Mouse (Mus musculus) 416B (cell line): ENCODE data around the gene Sh3yl1.
A peak's percentile ranks its signal among the peaks of the same experiment; 100 is the strongest.

Experiments used
- DNase-seq: peaks from one replicate; pipeline ENCODE4 v3.0.0; 2011; ENCODE audit warnings: low read depth

Gene Sh3yl1

DNA sequence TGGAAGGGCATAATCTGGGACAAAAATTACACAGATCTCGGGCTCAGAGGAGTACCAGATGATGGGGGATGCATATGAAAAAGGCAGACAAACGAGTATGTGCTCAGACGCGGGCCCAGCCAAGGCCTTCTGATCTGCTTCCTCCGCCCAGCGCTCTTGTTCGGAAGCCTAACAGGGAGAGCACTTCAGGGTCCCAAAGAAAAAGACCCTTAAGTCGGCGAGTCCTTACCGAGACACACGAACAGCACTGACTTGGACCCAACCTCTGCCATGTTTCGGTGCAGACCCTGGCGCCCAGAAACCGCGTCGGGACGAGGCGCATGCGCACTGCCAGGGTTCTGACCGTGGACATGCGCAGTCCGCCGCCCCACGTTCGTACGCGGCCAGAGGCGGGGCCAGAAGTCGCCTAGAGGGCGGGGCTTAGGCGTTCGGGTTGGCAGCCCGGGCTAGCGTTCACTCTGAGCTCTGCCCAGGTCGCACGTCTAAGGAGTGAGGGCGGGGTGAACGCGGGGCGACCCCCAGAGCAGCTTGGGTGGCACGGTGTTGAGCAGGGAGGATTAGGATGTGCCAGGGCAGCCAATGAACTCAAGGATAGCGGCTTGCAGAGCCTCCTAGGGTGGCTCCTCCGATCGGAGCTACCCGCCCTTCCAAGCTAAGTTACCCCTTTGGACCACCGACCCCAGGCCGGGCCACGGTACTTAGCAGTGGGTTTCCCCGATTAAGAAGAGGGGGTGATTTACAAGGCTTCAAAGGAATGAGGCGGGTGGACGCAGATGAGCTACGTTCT is at the start of gene Sh3yl1, which contains the start of gene Acp1:
TSS of gene Sh3yl1 (plus strand) at position 408 of the 787 bp plus-strand sequence.
TSS of gene Acp1 (minus strand) at position 329 of the 787 bp plus-strand sequence.
- peak; percentile 87 for DNase-seq

DNA sequence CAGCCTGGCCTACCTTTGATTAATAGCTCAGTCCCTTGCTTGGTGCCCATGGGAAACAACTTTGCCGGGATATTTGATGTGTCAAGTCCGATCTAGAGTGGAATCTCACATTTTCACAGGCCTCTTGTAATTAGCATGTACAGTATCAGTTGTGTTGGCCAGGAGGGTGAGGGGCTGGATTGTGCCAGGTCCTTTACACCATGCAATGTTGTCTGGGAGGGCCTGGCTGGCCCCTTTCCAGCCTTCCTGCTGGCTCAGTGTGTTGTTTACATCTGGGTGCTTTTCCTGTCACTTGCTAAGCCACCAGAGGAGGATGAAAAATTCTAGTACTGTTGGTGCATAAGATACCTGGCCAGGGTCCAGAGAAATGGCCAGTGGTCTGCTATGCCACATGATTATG is 47.1 kb upstream of the Sh3yl1 start:
- no peak for DNase-seq

DNA sequence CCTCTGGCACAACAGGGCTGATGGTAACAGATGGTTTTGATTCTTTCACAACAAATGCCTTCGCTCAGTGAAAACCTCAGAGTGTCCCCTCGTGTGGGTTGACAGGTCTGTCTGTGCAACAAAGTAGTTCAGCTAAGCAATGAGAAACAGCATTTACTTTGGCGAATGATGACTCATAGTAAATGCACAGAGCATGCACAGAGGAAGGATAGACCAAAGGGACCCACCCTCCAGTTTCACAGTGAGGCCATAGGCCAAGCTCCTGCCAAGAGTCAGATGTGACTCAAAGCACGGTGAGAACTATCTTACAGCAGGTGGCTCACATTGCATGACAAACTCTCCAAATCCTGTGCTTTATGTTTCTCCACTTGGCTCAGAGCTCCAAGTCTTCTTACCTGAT is 45.7 kb upstream of the Sh3yl1 start:
- peak; percentile 4 for DNase-seq

DNA sequence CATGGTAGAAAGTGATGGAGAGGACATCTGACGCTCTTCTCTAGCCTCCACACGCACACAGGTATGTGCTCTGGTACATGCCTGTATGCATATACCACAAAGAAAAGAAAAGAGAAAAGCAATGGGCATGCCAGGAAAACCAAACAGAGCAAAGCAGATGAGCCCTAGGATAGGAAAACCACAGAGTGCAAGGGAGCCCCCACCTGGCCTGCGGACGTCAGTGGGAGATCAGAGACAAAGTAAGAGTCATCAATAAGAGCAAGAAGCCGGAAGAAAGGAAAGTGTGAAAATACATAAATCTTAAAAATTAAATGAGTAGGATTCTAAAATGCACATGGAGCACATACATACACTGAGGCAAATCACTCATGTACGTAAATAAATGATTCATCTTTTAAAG is 32.0 kb upstream of the Sh3yl1 start:
- DNase-seq, result no peak

DNA sequence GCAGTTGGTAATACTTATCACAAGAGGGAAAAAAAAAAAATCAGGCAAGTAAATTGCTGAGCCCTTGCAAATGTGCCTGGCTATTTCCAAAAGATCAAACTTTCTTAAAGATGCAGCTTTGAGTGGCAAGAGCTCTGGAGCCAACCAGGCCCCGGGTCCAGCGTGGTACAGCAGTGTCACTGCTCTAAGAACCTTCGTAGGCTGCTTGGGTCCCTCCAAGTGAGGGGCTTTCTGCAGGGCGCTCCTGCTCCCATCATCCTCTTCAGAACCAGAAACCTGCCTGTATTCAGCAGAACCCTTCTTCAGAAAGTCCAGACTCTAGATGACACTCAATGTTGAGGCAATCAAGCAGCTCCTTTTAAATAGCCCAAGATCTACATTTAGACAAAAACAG is 27.9 kb upstream of the Sh3yl1 start:
- no peak for DNase-seq

DNA sequence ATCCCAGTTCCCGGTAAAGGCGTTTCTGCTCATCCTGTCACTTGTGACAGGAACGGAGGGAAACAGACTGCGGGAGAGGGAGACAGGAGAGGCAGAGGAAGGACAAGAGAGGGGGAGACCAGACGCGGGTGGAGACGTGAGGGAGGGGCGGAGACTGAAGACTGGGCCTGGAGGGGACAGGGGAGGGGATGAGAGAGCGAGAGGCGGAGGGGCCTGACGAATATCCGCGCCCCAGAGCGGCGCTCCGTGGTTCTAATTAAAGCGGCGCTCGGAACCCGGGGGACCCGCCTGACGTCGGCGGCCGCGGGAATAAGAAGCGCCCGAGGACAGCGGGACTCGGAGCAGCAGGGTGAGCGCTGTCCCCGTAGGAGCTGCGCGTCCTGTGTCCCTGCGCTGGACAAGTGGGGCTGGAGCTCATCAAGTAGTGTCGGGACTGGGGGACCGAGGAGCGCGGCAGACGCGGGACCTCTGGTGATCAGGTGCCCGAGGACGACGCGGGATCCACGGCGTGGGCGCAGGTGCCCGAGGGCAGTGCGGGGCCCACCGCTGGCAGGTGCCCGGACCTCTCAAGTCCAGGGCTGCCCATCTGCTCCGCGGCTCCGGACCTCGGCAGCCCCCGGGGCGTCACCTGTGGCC is 27.4 kb upstream of the Sh3yl1 start, which contains the start of gene Alkal2:
TSS of gene Alkal2 (plus strand) at position 337 of the 636 bp plus-strand sequence.
- no peak for DNase-seq

DNA sequence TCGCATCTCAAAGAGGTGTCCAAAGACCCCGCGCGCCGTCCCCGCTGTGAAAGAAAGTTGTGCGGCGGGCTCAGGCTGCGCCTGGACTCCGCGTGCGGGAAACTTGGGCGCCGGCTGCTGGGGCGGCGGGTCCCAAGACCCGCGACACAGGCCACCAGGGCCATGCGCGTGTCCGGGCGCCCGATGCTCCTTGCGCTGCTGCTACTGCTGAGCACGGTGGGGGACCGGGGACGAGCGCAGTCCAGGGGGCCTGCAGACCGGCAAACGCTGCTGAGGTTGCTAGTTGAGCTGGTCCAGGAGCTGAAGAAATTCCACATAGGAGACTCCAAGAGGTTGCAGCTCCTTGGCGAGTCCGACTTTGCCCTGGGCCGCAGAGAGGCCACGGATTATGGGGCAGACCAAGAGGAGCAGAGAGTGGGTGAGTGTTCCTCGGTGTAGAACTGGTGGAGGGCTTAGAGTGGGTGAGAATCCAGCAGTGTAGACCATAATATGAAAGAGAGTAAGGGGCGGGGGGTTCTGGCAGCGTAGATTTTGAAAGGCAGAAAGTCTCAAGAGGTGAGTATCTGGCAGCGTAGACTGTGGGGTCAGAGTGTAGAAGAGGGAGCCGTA is 26.7 kb upstream of the Sh3yl1 start:
- no peak for DNase-seq

DNA sequence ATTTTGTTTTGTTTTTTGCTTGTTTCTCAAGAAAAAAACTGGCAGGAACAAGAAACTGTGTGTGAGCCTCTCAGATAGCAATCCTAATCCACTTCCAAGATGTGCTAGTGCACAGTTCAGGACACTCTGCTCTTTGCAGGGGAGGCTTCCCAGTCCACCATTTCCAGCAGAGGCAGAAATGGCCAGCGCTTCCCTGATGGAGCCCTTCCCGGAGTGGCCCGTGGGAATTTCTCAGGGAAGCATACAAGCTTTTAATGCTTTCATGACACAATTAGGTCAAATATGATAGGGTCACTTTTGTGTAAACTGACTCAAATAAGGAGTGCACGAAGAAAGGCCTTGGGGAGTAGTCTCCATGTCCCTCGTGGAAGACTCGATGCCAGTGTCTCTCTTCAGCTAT is 25.6 kb upstream of the Sh3yl1 start:
- no peak for DNase-seq

DNA sequence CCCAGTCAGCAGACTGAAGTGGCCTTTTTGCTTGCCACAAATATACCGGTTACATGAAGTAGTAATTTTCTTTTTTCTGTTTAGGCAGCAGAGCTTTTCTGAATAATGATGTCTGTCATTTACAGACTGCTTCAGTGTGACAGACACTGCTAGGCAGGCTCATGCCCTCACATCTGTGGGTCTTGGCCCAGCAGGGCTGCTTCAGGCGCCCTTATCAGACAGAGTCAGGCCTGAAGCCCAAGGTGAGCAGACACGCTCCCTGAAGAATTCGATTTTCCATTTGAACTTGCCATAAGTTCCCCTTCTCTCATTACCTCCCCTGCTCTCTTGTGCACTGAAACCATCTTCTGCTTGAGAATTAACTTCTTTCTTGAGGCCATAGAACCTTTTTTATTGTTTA is 23.5 kb upstream of the Sh3yl1 start:
- no peak for DNase-seq

DNA sequence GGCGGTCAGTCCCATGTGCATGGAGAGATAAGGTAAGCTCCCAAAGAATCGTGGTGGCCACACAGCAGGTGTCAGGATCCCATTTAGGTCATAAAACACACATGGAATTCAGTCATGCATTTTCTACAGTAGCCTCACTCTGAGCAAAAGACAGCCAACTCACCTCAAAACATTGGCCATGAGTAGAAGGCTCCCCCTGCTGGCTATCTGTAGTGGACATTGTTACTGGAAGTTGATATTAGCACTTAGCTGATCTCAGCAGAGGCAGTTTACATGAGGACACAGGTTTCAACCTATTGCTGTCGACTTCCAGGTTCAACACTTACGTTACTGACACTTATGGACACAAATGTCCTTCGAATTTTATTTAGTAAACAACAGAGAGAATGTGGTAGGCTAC is 21.4 kb upstream of the Sh3yl1 start:
- peak; percentile 61 for DNase-seq

DNA sequence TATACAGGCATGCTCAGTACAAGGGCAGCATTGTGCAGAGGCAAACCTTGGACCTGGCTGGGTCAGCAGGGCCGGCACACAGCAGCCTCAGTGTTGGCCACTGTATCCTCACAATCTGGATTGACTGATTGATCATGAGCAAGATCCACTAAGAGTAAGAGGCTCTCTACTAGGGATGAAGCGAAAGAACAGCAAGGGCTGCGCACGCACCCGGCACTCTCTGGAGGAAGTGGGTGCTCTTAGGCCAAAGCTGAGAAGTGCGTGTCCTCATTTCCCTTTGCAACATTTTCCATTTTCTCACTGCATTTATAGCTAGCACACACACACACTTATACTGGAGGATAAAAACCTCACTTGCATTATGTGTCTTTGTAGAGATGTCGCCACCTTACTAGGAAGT is 20.0 kb upstream of the Sh3yl1 start:
- no peak for DNase-seq

DNA sequence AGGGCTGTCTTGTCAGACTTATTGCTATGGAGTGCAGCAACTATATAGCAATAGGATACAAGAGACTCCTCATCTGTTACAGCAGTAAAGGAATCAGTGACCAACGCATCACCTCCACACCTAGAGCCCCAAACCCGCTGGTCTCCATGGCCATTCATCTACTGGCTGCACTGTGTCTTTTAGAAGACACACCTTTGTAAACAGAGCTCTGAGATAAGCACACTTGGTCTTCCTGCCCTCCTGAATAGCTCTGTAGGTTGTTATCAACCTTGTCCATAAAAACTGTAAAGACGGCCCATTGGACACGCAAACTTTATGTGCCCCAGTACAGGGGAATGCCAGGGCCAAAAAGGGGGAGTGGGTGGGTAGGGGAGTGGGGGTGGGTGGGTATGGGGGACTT is 14.4 kb upstream of the Sh3yl1 start:
- DNase-seq, result no peak

DNA sequence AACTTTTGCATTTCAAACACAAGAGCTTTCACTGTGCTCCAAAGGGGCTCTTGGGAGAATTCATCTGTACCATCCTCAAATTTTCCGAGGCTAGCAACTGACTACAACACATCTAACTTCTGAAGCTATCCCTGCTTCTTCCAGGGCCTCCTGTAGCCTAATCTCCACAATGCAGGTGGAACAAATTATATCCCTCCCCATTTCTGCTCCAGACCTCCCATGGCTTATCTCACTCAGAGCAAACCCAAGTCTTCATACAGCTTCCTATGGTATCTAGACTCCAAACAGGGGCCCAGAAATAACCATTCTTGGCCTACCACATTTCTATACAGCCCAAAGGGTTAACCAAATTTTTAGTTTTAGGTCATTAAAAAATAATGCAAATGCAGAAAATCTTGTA is 2.8 kb upstream of the Sh3yl1 start:
- DNase-seq, result no peak

DNA sequence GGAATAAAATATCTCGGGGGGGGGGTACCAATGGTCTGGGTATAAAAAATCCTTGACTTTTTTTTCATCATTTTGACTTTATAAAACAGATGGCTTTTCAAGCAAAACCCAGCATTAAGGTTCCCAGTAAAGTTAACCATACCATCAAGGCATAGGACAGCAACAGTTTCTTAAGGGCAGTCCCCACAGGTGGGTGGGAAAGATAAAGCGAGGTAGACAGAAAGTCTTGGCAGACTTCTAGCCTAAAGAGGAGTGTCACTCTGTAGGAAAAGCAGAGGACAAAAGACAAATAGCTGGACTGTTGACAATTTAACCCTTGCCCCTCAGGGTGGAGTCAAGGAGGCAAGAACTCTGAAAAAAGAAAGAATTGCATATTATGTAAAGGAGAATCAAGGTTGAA is 1.6 kb upstream of the Sh3yl1 start:
- no peak for DNase-seq

DNA sequence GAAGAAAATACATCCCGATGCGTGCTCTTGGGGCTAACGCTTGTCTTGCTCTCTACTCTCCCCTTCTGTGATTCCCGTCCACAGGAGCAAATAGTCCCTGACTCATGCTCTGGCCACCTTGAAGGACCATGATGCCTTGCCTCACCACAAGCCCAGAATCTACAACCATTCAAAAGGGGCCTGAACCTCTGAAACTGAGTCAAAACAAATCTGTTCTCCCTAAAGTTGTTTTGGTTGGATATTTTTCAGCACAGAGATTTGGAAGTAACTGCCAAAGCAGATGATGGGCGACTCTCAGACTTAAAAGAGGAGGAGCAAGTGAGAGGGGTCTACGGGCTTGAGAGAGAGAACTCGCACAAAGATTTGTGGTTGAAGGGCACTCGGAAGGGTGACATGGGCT is 608 bp upstream of the Sh3yl1 start:
- peak; percentile 68 for DNase-seq

DNA sequence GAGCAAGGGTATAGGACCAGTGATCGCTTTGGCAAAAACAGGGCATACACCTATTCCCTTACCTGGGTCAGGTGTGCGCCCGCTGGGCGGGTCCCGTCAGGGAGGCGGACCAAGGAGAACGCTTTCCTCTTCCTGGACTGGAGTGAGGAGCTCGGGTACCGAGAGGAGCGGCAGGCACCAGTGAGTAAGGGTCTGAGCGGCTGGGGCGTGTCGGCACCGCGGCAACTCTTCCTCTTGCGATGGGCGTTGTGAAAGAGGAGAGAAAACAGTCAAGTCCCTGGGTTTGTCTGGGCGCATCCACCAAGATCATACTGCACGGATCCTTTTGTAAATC is 547 bp downstream of the Sh3yl1 start:
- DNase-seq, result no peak

DNA sequence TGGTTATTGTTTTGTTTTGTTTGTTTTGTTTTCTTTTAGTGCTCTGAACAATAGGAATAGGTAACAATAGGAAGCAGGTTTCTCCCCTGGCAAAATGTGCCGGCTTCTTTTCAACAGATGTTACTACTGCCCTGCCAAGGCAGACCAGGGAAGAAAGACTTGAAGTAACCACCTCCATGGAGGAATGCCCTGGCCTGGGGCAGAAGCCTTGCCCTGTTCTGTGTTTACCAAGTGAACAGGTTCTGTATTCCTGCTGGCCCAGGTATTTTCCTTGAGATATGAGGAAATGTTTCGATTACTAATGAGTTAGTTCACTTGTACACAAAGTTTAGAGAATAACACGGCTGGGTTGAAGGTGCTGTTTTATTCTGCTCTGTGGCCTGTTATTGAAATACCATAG is 1.4 kb downstream of the Sh3yl1 start:
- DNase-seq, result no peak

DNA sequence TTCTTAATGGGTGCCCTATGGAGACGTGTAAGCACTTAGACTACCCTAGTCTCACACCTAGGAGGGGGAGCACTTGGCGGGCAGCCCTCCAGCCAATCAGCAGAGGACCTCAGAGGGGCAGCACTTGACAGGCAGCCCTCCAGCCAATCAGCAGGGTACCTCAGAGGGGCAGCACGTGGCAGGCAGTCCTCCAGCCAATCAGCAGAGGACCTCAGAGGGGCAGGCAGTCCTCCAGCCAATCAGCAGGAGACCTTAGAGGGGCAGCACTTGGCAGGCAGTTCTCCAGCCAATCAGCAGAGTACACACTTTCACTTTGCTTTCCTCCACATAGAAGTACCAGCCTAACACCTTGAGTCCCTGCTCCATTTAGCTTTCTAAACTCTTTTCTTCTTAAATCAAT is 10.9 kb downstream of the Sh3yl1 start:
- peak; percentile 60 for DNase-seq

DNA sequence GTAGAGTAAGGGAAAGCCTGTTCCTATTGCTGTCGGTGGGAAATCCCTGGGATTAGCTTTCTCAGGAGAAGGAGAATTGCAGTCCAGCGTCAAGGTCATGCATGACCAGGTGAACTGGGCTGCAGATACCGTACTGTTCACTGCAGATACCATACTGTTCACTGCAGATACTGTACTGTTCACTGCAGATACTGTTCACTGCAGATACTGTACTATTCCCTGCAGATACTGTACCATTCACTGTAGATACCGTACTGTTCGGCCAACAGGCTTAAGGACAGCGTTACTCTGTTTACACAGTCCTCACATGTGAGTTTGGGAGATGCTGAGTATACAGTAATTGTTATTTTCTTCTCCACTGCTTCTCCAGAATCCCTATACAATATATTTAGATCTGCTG is 16.7 kb downstream of the Sh3yl1 start:
- no peak for DNase-seq

DNA sequence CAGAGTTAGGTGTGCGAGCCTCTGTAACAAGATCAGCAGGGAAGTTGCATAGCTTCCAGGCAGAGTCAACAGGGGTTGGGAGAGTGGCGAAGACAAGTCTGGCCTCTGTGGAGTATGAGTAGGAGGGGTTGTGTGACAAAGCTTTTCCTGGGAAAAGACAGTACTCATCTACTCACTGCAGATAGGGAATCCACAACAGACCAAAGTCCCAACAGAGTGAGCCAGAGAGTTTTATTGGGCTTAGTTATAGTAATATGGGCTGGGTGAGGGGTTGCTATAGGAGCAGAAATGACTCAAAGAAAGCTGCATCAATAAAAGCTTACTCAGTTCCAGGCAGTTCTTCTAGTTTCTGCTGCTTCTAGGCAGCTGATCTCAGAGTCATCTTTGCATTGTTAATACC is 21.8 kb downstream of the Sh3yl1 start:
- DNase-seq, result no peak

DNA sequence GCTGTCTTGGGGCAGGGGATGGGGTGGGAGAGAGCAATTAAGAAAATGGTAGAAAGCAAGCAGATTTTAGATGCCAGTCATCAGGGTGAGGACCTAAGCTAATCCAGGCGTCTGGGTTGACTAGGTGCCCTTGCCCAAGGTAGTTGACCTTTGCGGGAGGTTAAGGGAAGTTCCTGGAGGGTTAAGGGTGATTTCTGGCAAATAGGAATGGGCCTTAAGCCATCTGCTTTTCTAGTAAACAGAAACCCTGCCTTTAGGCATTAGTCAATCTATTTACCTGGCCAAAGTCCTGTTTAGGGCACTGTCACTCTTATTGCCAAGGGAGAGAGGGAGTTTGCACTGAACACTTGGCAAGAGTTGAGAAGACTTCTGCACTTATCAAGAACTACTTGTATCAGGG is 25.4 kb downstream of the Sh3yl1 start:
- DNase-seq, result no peak

DNA sequence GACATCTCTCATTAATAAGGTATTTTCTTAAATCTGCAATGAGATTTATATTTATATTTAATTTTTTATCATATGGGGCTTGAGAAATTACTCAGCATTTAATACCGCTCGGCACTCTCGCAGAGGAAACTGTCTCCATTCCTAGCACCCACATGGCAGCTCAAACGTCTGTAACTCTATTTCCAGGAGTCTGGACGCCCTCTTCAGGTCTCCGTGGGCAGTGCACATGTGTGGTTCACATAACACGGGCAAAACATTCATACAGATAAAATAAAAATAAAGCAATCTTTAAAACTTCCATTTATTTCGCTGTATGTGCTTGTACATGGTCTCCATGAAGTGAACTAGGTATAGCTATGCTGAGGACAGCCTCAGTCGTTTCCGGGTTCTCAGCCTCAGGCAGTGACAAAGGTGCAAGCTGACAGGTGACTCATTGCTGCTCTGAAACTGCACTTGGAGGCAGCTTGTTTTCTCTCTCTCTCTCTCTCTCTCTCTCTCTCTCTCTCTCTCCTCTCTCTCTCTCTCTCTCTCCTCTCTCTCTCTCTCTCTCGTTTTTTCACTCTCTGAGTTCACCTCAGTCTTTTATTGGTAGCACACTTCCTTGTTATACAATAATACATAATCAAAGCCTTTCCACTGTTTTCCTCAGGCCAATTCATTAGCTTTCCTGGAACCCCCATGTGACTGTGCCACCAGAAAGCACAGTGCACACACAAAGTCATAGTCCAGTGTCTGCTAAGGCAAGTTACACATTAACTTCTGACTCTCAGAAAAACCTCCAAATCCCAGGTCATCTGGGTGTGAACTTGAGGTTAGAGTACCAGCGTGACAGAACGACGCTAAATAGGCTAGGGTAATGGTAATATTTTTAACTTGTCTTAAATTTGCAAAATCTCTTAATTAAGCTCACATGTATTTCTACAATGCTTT is 31.9 kb downstream of the Sh3yl1 start:
- DNase-seq, result no peak
